Mouse (Mus musculus): Measurements from ENCODE around the gene Mpzl3.

DNA sequence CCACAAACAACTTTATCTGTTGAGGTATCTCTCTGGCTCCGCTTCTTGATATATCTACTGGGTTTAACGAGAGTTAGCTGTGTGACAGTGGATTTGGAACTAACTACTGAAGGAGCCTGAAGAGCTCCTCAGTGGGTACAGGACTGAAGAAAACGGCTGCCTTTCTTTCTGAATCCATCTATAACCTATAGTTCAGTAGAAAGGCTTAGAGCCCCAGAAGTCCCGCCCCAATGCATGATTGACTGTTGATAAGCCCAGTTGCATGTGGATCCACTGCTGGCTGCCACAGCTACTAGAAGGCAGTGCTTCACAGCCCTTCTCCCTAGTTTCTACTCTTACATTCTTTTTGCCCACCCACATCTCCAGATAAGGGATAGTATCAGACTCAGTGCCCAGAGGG lies 44.5 kb upstream of the Mpzl3 start:
- TF ChIP-seq EP300 (IDR thresholded peaks at IDR 0.05; ENCODE audit: low read depth) (no peak), CTCF (IDR thresholded peaks at IDR 0.05; ENCODE audit: low read depth) (no peak)
